Comparison of ENCODE assay signal across 7 mouse cellular contexts in genomic region chr8:79584966-79585365, GRCm38 (mm10). TPM values are rescaled to one million over a fixed set of nuclear protein-coding genes. Genes with fewer than 3 reads are reported as not detected.
DNase-seq lines count a peak whose midpoint lies in the region; ATAC-seq and TF ChIP-seq lines count a peak whose summit lies in the region.

No protein-coding gene starts in this region.

- no peaks in the 10 kb centered on the region for H3K36me3 ChIP-seq in C2C12 (ENCODE audit: control insufficient read depth, insufficient read depth)
- H3K36me3 ChIP-seq in intestine, postnatal 0 days (ENCODE audit: control insufficient read depth, insufficient read depth) = no peaks in the 10 kb centered on the region
- no peaks in the 10 kb centered on the region for H3K36me3 ChIP-seq in limb, embryonic 10.5 days

- no peaks in the 10 kb centered on the region for H3K79me3 ChIP-seq in C2C12 (ENCODE audit: low read depth)

- DNase-seq in MN1 (ENCODE audit: low spot score) = peak; percentile 80
- peak; percentile 28 for DNase-seq in cerebellum, adult 9-11 months
- DNase-seq in gastrocnemius, adult 2 months = peak; percentile 59
- DNase-seq in limb, embryonic 10.5 days (ENCODE audit: low spot score) = peak; percentile 57
- DNase-seq in retina, adult 2 months (ENCODE audit: low read depth, low spot score) = peak; percentile 29

- no peaks in the 10 kb centered on the region for H3K4me1 ChIP-seq in intestine, postnatal 0 days (replicated peaks; ENCODE audit: control insufficient read depth, insufficient read depth, low read length)
- H3K4me1 ChIP-seq in limb, embryonic 10.5 days = no peaks in the 10 kb centered on the region

- H3K79me2 ChIP-seq in C2C12 (ENCODE audit: control insufficient read depth, insufficient read depth) = no peaks in the 10 kb centered on the region

- WGBS in intestine, postnatal 0 days = 23% methylated on average over 3 of the region's 3 CpGs
- 37% methylated on average over 3 of the region's 3 CpGs for WGBS in limb, embryonic 10.5 days

- no peak overlapping the region for H3K27ac ChIP-seq in gastrocnemius, adult 2 months
- no peak overlapping the region for H3K27ac ChIP-seq in intestine, postnatal 0 days (ENCODE audit: low read depth, low read length)
- H3K27ac ChIP-seq in limb, embryonic 10.5 days = peak overlapping the region; percentile 20; the same call in 1 of the 2 replicates

- no peaks in the 10 kb centered on the region for H3K9me3 ChIP-seq in intestine, postnatal 0 days (ENCODE audit: control insufficient read depth)
- no peaks in the 10 kb centered on the region for H3K9me3 ChIP-seq in limb, embryonic 10.5 days (replicated peaks)

- no peak overlapping the region for H3K4me3 ChIP-seq in C2C12 (ENCODE audit: insufficient read depth, poor library complexity, severe bottlenecking)
- no peak overlapping the region for H3K4me3 ChIP-seq in gastrocnemius, adult 2 months
- H3K4me3 ChIP-seq in intestine, postnatal 0 days (ENCODE audit: low read depth, low read length) = no peak overlapping the region
- no peak overlapping the region for H3K4me3 ChIP-seq in limb, embryonic 10.5 days

- H3ac ChIP-seq in C2C12 (ENCODE audit: control insufficient read depth, insufficient read length, low read depth) = no peak overlapping the region

- no peaks in the 10 kb centered on the region for H3K27me3 ChIP-seq in C2C12 (ENCODE audit: control insufficient read depth, insufficient read depth, insufficient read length)
- no peaks in the 10 kb centered on the region for H3K27me3 ChIP-seq in intestine, postnatal 0 days (replicated peaks; ENCODE audit: control insufficient read depth, insufficient read depth, low read length)
- no peaks in the 10 kb centered on the region for H3K27me3 ChIP-seq in limb, embryonic 10.5 days (ENCODE audit: low read depth, poor library complexity, severe bottlenecking)

- 0 out of 2 replicates have a peak, but pooled peaks have one; percentile 19 for ATAC-seq in intestine, postnatal 0 days

- peak; percentile 23 for TF ChIP-seq CTCF in C2C12 (IDR thresholded peaks at IDR 0.05; ENCODE audit: control insufficient read depth, insufficient read depth, insufficient read length)
- TF ChIP-seq CTCF in gastrocnemius, adult 2 months (IDR thresholded peaks at IDR 0.05) = peak; percentile 86
- TF ChIP-seq CTCF in intestine, postnatal 0 days (IDR thresholded peaks at IDR 0.05; ENCODE audit: low read depth) = peak; percentile 91

- H3K4me2 ChIP-seq in intestine, postnatal 0 days (replicated peaks; ENCODE audit: low read depth) = no peak overlapping the region

- intact Hi-C loops in gastrocnemius, adult 2 months (cut with DNase I) = loop anchor here (1.0 kb wide), 1 partner anchor 288 kb away; no protein-coding TSS in a partner anchor

- no peak overlapping the region for H3K9ac ChIP-seq in intestine, postnatal 0 days (ENCODE audit: low read depth, low read length)

TF ChIP-seq in C2C12, 6 proteins besides CTCF, POLR2A, EP300 and RAD21:
- TF ChIP-seq USF1 (IDR thresholded peaks at IDR 0.05; ENCODE audit: low read depth) (no peak), FOSL1 (IDR thresholded peaks at IDR 0.05; ENCODE audit: insufficient read depth, low read length, poor library complexity, severe bottlenecking) (no peak), MAX (IDR thresholded peaks at IDR 0.05) (no peak), MYOG (IDR thresholded peaks at IDR 0.05; ENCODE audit: control insufficient read depth, extremely low read depth, insufficient read length) (no peak), MYOD1 (IDR thresholded peaks at IDR 0.05; ENCODE audit: control insufficient read depth, insufficient read length, low read depth) (no peak), CEBPB (IDR thresholded peaks at IDR 0.05; ENCODE audit: low read depth) (no peak)

RNA-seq across cellular contexts. Expression of gene Otud4, which starts 54.5 kb away (rescaled TPM):
- 12.9 TPM for polyA plus RNA-seq in C2C12 (2012; fragmentation: generic; extraction: Trizol)
- 10 to 100 TPM; 40.6 to 53.3 TPM for total RNA-seq in gastrocnemius, adult 2 months (2021)
- polyA plus RNA-seq in intestine, postnatal 0 days (2015; fragmentation: Nextera tagmentation; extraction: Ambion mirVana) = 6.0 and 6.3 TPM in 2 replicates
- polyA plus RNA-seq in limb, embryonic 10.5 days (2016; fragmentation: Nextera tagmentation; extraction: Ambion mirVana) = 15.4 and 16.6 TPM in 2 replicates

Comparison
In these comparisons a context has a peak if more than half of its experiments do, and no peak if none do; other contexts are left out.
1. CTCF ChIP-seq: peak in every context shown above with its lines; median percentile 91 in intestine, postnatal 0 days; 86 in gastrocnemius, adult 2 months; 23 in C2C12.
2. DNase-seq: peak in every context shown above with its lines; median percentile 80 in MN1; 59 in gastrocnemius, adult 2 months; 57 in limb, embryonic 10.5 days; 29 in retina, adult 2 months; 28 in cerebellum, adult 9-11 months.